Mouse (Mus musculus): Measurements from ENCODE around the gene Rpl3.
A peak's percentile ranks its signal among the peaks of the same experiment; 100 is the strongest.

Rpl3 gene

DNA sequence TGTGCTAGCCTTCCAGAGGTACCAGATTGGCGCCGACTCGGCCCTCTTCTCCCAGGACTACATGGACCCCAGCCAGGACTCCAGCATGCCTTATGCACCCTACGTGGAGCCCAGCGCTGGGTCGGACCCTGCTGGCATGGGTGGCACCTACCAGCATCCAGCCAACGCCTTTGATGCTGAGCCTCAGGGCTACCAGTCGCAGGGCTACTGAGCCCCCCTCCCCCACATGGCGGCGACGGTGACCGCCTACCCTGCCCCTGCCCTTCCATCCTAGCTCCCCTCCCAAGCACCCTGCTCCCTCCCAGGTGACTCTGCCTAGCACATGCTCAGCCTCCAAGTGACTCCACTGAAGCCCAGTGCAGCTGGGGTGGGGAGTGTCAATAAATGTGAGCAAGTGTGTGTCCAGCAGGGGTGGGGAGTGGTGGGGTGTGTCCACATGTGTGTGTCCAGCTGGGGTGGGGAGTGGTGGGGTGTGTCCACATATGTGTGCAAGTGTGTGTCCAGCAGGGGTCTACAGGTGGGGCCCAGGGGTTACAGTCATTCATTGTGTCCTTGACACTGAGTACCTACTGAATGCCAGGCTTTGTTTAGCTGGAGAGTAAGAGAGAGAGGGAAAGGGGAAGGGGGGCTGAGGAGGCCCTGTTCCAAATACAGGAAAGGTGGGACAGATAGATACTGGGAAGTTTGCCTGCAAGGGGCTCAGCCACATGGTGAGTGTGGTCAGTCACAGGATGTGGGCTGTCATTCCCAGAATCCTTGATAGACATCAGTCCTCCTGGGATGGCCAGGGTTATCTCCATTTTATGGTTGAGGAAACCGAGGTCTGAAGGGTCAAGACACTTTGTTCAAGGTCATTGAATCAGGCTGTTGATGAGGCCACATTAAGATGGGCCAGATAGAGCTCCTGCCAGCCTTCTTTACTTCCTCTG is 24.5 kb upstream of the Rpl3 start:
- DNase-seq (ENCODE audit: extremely low read depth, low read depth, low spot score), result no peak

GRCm38 (mm10) chr15:80115256-80115655 is 23.6 kb upstream of the Rpl3 start:
- no peak for DNase-seq (ENCODE audit: extremely low read depth, low read depth, low spot score)

GRCm38 (mm10) chr15:80114414-80114813 is 22.7 kb upstream of the Rpl3 start:
- DNase-seq (ENCODE audit: extremely low read depth, low read depth, low spot score), result no peak

- DNase-seq (ENCODE audit: extremely low read depth, low read depth, low spot score), result no peak
Measured at GRCm38 (mm10) chr15:80112499-80112898, 20.8 kb upstream of the Rpl3 start.

DNA sequence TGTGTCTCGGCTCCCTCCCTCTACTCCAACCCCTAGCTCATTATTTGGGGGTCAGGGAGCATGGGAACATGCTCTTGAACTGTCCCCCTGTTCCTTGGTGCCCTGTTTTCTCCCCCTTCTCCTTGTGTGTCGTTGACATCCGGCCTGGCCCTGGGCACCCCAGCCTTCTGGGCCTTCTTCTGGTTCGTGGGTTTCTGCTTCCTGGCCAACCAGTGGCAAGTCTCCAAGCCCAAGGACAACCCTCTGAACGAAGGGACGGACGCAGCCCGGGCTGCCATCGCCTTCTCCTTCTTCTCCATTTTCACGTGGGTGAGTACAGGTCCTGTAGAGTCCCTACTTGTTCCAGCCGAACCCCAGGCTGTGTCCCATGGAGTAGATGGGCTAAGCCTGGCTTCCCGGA is 19.8 kb upstream of the Rpl3 start:
- DNase-seq (ENCODE audit: extremely low read depth, low read depth, low spot score), result no peak

DNA sequence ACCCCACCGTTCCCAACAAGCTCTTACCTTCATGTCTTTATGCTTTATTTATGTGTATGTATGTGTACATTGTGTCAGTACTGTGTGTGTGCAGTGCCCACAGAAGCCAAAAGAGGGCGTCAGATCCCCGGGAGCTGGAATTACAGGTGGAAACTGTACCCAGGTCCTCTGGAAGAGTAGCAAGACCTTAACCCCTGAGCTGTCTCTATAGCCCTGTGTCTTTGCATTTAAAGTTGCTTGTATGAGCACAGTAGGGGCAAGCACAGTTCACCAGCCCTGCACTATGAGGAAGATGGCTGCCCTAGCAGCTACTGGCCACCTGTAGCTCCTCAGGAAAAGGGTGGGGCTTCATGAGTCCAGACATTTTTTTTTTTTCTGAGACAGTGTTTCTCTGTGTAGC is 15.9 kb upstream of the Rpl3 start:
- DNase-seq (ENCODE audit: extremely low read depth, low read depth, low spot score), result no peak

GRCm38 (mm10) chr15:80107143-80107542 is 15.5 kb upstream of the Rpl3 start:
- DNase-seq (ENCODE audit: extremely low read depth, low read depth, low spot score), result no peak

DNA sequence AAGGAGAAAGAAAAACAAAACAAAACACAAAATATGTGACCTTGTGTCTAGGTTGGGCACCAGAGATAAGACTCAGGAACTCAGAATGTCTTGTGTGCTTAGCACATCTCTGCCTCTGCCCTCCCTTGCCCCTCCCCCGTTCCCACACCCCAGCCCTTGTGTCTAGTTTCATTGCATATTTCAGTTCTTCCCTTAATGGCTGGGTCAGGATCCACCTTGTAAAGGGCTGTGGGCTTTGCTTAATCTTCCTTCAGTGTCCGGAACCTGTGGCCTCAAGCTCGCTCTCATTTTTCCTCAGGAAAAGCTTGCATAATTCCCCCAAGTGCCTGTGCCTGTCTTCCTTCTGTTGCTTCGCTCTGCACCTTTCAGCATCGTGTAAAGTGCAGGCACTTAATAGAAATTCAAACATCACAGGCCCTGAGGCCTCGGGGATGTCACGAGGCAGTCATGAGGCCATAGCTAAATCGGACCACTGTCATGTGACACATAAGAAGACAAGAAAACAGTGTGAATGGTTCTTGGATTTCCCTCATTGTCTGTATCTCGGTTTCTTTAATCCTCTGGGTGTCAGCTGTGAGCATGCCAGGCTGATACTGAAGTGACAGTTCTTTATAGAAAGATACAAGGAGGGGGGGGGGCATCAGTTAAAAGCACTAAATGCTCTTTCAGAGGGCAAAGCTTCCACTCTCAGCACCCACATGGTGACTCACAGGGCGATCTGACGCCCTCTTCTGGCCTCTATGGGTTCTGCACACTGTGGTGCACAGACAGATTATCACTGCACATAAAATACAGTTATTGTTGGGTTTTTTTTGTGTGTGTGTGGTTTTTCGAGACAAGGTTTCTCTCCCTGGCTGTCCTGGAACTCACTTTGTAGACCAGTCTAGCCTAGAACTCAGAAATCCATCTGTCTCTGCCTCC is 14.1 kb upstream of the Rpl3 start:
- DNase-seq (ENCODE audit: extremely low read depth, low read depth, low spot score), result no peak

DNA sequence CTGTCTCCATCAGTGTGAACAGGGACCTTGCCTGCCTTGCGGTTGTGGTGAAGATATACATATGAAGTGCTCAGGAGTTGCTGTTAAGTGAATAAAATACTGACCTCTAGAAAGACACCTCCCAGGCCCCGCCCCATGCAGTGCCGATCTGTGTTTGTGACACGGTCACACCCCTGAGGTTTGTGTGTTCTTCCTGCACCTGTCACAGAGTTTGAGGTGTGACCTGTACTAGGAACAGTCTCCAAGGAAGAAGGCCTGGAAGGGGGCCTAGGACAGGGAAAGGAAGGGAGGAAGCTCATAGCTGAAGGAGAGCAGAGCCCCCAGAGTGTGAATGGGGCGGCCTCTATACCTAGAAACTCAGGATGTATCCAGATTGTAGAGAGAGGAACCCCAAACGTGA is 10.8 kb upstream of the Rpl3 start:
- DNase-seq (ENCODE audit: extremely low read depth, low read depth, low spot score), result no peak

- DNase-seq (ENCODE audit: extremely low read depth, low read depth, low spot score), result no peak
Measured at GRCm38 (mm10) chr15:80101503-80101902, 9.8 kb upstream of the Rpl3 start.

GRCm38 (mm10) chr15:80100871-80101270 is 9.2 kb upstream of the Rpl3 start:
- no peak for DNase-seq (ENCODE audit: extremely low read depth, low read depth, low spot score)

GRCm38 (mm10) chr15:80100196-80100595 is 8.5 kb upstream of the Rpl3 start:
- DNase-seq (ENCODE audit: extremely low read depth, low read depth, low spot score), result no peak

- no peak for DNase-seq (ENCODE audit: extremely low read depth, low read depth, low spot score)
Measured at GRCm38 (mm10) chr15:80099477-80099876, 7.8 kb upstream of the Rpl3 start.

DNA sequence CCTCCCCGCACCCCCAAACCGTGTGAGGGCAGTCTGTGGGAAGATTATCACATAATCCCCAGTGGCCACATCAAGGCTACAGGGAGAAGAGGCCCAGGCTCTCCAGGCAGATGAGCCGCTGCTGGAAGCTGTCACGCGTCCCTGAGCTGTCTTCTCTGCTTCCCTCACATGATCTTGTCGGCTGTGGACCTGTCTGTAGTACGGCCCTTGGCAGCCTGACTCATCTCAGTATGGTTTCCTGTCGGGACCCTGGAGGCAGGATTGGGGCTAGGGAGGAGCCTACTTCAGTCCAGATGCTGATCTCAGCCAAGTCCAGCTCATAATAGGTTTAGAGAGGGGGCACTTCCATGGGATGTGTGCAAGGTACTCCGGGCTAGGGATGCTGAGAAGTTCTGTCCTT is 7.1 kb upstream of the Rpl3 start:
- no peak for DNase-seq (ENCODE audit: extremely low read depth, low read depth, low spot score)

GRCm38 (mm10) chr15:80097999-80098461 is 6.4 kb upstream of the Rpl3 start:
- no peak for DNase-seq (ENCODE audit: extremely low read depth, low read depth, low spot score)

GRCm38 (mm10) chr15:80096946-80097881 is 5.5 kb upstream of the Rpl3 start:
- DNase-seq (ENCODE audit: extremely low read depth, low read depth, low spot score), result no peak

- no peak for DNase-seq (ENCODE audit: extremely low read depth, low read depth, low spot score)
Measured at GRCm38 (mm10) chr15:80096406-80096805, 4.7 kb upstream of the Rpl3 start.

GRCm38 (mm10) chr15:80095596-80095995 is 3.9 kb upstream of the Rpl3 start:
- peak; percentile 79 for DNase-seq (ENCODE audit: extremely low read depth, low read depth, low spot score)

DNA sequence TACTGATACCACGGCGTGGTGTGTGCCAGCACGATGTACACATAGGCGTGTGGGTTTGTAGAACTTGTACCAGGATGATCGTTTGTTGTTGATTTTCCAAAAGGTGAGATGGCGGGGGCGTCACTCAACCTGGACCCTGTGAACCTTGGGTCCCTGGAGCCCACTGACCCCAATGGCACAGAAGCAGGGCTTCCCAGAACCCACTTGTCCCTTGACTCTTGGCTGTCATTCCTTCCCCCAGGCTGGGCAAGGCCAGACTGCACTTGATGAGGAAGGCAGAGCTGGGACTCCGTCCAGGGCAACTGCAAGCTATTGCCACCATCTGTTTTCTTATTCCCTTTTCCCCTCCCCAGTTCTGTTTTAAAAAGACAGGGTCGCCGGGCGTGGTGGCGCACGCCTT is 2.5 kb upstream of the Rpl3 start:
- DNase-seq (ENCODE audit: extremely low read depth, low read depth, low spot score), result no peak

DNA sequence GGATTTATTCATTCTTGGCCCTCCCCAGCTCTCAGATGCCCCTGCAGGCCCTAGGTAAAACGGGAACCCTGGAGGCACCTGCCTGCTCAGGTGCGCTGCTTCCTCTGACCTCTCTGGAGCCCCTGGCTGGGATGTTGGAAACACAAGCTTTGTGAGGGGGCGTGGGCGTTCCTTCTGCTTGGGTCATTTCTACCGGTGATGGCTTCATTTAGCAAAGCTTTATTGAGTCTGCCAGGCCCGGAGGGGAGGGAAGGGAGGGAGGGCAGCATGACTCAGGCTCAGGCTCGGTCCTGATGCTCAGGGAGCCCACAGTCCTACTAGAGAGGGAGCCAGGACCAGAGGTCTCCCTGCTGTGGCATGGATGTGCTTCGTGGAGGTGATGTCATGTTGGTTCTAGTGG is 931 bp upstream of the Rpl3 start:
- DNase-seq (ENCODE audit: extremely low read depth, low read depth, low spot score), result no peak

DNA sequence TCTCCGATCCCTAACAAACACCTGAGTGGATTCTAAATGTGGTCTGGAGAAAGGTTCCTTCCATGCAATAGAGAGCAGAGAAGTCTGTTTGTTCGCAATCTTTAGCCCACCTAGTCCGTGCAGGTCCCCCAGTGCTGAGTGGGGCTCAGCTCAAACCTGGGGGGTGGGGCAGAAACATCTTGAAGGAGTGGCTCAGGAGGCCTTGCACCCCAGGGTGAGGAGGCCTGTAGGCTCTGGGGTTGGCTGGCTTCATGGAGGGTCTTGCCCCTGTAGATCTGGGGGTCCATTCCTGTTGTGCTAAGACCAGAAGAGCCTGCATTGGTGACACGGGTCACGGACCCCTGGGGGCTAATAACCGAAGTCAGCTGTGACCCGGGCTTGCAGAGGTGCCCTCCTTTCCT is 373 bp upstream of the Rpl3 start:
- no peak for DNase-seq (ENCODE audit: extremely low read depth, low read depth, low spot score)
